Mouse (Mus musculus) heart, postnatal 0 days (tissue): ENCODE data around the gene Mapkapk3. TPM values are rescaled to one million over a fixed set of nuclear protein-coding genes. Genes with fewer than 3 reads are reported as not detected.

Experiments
- ATAC-seq: fragments of 200-750 bp; cut with Nextera tagmentation; 2 replicates; pipeline ENCODE4 v1.8.0; 2017; ENCODE audit warnings: low read depth, moderate number of reproducible peaks, moderate library complexity; ENCODE audit not compliant: insufficient read depth
- DNase-seq: peaks from one replicate; pipeline ENCODE4 v3.0.0-alpha.2; 2016; ENCODE audit warnings: low spot score
- H3K27ac ChIP-seq: fragments of 300-500 bp; sonication (generic); 2 replicates; pipeline ENCODE4 v1.5.1; 2014; ENCODE audit warnings: low read depth, mild to moderate bottlenecking
- H3K27me3 ChIP-seq: fragments of 300-500 bp; sonication (generic); 2 replicates; pipeline ENCODE4 v1.6.1; 2014; ENCODE audit warnings: low read length, mixed read lengths; ENCODE audit not compliant: control insufficient read depth, insufficient read depth
- H3K36me3 ChIP-seq: fragments of 300-500 bp; sonication (generic); replicated peaks from 2 replicates; pipeline ENCODE4 v1.6.1; 2014; ENCODE audit warnings: low read length, mixed read lengths; ENCODE audit not compliant: control insufficient read depth, insufficient read depth
- H3K4me1 ChIP-seq: fragments of 300-500 bp; sonication (generic); 2 replicates; pipeline ENCODE4 v1.6.1; 2014; ENCODE audit warnings: antibody characterized with exemption; ENCODE audit not compliant: control insufficient read depth, insufficient read depth
- H3K4me2 ChIP-seq: fragments of 300-500 bp; sonication (generic); 2 replicates; pipeline ENCODE4 v1.6.1; 2014; ENCODE audit warnings: low read depth, mild to moderate bottlenecking, low read length, moderate library complexity
- H3K4me3 ChIP-seq: fragments of 300-500 bp; sonication (generic); 2 replicates; pipeline ENCODE4 v1.5.1; 2014; ENCODE audit warnings: low read depth, low read length
- H3K9ac ChIP-seq: fragments of 300-500 bp; sonication (generic); replicated peaks from 2 replicates; pipeline ENCODE4 v1.6.1; 2014; ENCODE audit warnings: low read depth, low read length, mixed read lengths
- H3K9me3 ChIP-seq: fragments of 300-500 bp; sonication (generic); replicated peaks from 2 replicates; pipeline ENCODE4 v1.6.1; 2016; ENCODE audit warnings: low read length; ENCODE audit not compliant: control insufficient read depth
- CTCF ChIP-seq: IDR thresholded peaks from 2 replicates; pipeline ENCODE4 v1.5.1; 2016; ENCODE audit warnings: antibody characterized with exemption, control low read depth, low read depth
- EP300 ChIP-seq: IDR thresholded peaks from 2 replicates; pipeline ENCODE4 v1.6.1; 2016; ENCODE audit warnings: antibody characterized with exemption, low read depth
- WGBS: fragments of 180-500 bp; shearing (Covaris S2); extraction: QIAGEN DNeasy Blood & Tissue Kit; methylation state at CpG from one replicate; pipeline ENCODE4 v1.1.7; 2014; 5-methylcytosine and 5-hydroxymethylcytosine counted together
- polyA plus RNA-seq: library from polyadenylated mRNA; unstranded; fragments of >200 nt; fragmentation: Nextera tagmentation; extraction: Ambion mirVana; gene quantifications from 2 replicates; pipeline ENCODE4 v1.2.1, GENCODE M21; 2015
- total RNA-seq: library from RNA; depleted of rRNA; stranded (reverse); fragments of >200 nt; gene quantifications from 2 replicates; pipeline ENCODE4 v1.2.3, GENCODE M21; 2014; ENCODE audit warnings: low replicate concordance

Mapkapk3 gene
- total and polyA plus RNA-seq, 2 experiments from 2014 or later: 14.8 to 15.1 TPM

- DNase-seq: no peak
- Histone ChIP-seq H3K9me3 (no peaks in the 10 kb centered on the region), H3K36me3 (no peaks in the 10 kb centered on the region), H3K27me3 (no peaks in the 10 kb centered on the region), H3K4me1 (peaks cover 6% of the 10 kb centered on the region; the same call in 1 of the 2 replicates), H3K4me2 (no peak overlapping the region), H3K9ac (no peak overlapping the region), H3K4me3 (no peak overlapping the region), H3K27ac (no peak overlapping the region)
- no peak for ATAC-seq
- TF ChIP-seq CTCF (no peak), EP300 (no peak)
- 39% methylated on average over 4 of the region's 4 CpGs for WGBS
These were observed 21.8 kb downstream of the Mapkapk3 start for GRCm38 (mm10) chr9:107267721-107268402.

- Histone ChIP-seq H3K4me1 (no peaks in the 10 kb centered on the region), H3K9me3 (no peaks in the 10 kb centered on the region), H3K4me3 (no peak overlapping the region), H3K27me3 (no peaks in the 10 kb centered on the region), H3K36me3 (no peaks in the 10 kb centered on the region), H3K4me2 (no peak overlapping the region), H3K27ac (no peak overlapping the region), H3K9ac (no peak overlapping the region)
- DNase-seq (no peak), ATAC-seq (no peak)
- 50% methylated on average over 1 of the region's 1 CpGs for WGBS
- no peak for TF ChIP-seq EP300
These were observed 22.6 kb downstream of the Mapkapk3 start for GRCm38 (mm10) chr9:107267028-107267427.

- no peak overlapping the region for H3K4me2 ChIP-seq
- no peak for ATAC-seq
- H3K4me3 ChIP-seq: no peak overlapping the region
- no peak for DNase-seq
- 0 out of 2 replicates have a peak, but pooled peaks cover 7% of the 10 kb centered on the region for H3K4me1 ChIP-seq
- H3K9ac ChIP-seq: no peak overlapping the region
- H3K9me3 ChIP-seq: no peaks in the 10 kb centered on the region
- no peak overlapping the region for H3K27ac ChIP-seq
- no peaks in the 10 kb centered on the region for H3K27me3 ChIP-seq
- 59% methylated on average over 3 of the region's 3 CpGs for WGBS
- TF ChIP-seq EP300 (no peak), CTCF (no peak)
- no peaks in the 10 kb centered on the region for H3K36me3 ChIP-seq
These were observed 24.9 kb downstream of the Mapkapk3 start for GRCm38 (mm10) chr9:107264731-107265130.

- Histone ChIP-seq H3K4me3 (no peak overlapping the region), H3K9me3 (no peaks in the 10 kb centered on the region), H3K4me1 (peaks cover 13% of the 10 kb centered on the region), H3K9ac (no peak overlapping the region), H3K4me2 (no peak overlapping the region), H3K36me3 (no peaks in the 10 kb centered on the region), H3K27me3 (no peaks in the 10 kb centered on the region), H3K27ac (no peak overlapping the region)
- ATAC-seq (no peak), DNase-seq (no peak)
- 91% methylated on average over 5 of the region's 5 CpGs for WGBS
- TF ChIP-seq EP300 (no peak), CTCF (no peak)
These were observed 25.8 kb downstream of the Mapkapk3 start for GRCm38 (mm10) chr9:107263912-107264311.

- TF ChIP-seq EP300 (no peak), CTCF (no peak)
- Histone ChIP-seq H3K36me3 (no peaks in the 10 kb centered on the region), H3K4me1 (peaks cover 13% of the 10 kb centered on the region), H3K27me3 (no peaks in the 10 kb centered on the region), H3K9me3 (no peaks in the 10 kb centered on the region), H3K4me3 (no peak overlapping the region), H3K4me2 (no peak overlapping the region), H3K9ac (no peak overlapping the region), H3K27ac (no peak overlapping the region)
- DNase-seq (no peak), ATAC-seq (no peak)
- 82% methylated on average over 7 of the region's 7 CpGs for WGBS
These were observed 27.3 kb downstream of the Mapkapk3 start for GRCm38 (mm10) chr9:107262375-107262774.

GRCm38 (mm10) chr9:107261792-107262191 lies 27.9 kb downstream of the Mapkapk3 start:
- ATAC-seq: no peak
- no peaks in the 10 kb centered on the region for H3K9me3 ChIP-seq
- H3K36me3 ChIP-seq: no peaks in the 10 kb centered on the region
- H3K27ac ChIP-seq: no peak overlapping the region
- 65% methylated on average over 6 of the region's 6 CpGs for WGBS
- TF ChIP-seq CTCF (no peak), EP300 (no peak)
- H3K9ac ChIP-seq: no peak overlapping the region
- H3K4me1 ChIP-seq: peaks cover 13% of the 10 kb centered on the region
- no peak overlapping the region for H3K4me3 ChIP-seq
- no peak overlapping the region for H3K4me2 ChIP-seq
- H3K27me3 ChIP-seq: no peaks in the 10 kb centered on the region
- no peak for DNase-seq
